Mouse (Mus musculus): ENCODE results near the gene Odc1. TPM values are rescaled to one million over a fixed set of nuclear protein-coding genes. Genes with fewer than 3 reads are reported as not detected.

Odc1 gene
- polyA plus RNA-seq (2015; fragmentation: Nextera tagmentation; extraction: Ambion mirVana) = 104 and 117 TPM in 2 replicates

DNA sequence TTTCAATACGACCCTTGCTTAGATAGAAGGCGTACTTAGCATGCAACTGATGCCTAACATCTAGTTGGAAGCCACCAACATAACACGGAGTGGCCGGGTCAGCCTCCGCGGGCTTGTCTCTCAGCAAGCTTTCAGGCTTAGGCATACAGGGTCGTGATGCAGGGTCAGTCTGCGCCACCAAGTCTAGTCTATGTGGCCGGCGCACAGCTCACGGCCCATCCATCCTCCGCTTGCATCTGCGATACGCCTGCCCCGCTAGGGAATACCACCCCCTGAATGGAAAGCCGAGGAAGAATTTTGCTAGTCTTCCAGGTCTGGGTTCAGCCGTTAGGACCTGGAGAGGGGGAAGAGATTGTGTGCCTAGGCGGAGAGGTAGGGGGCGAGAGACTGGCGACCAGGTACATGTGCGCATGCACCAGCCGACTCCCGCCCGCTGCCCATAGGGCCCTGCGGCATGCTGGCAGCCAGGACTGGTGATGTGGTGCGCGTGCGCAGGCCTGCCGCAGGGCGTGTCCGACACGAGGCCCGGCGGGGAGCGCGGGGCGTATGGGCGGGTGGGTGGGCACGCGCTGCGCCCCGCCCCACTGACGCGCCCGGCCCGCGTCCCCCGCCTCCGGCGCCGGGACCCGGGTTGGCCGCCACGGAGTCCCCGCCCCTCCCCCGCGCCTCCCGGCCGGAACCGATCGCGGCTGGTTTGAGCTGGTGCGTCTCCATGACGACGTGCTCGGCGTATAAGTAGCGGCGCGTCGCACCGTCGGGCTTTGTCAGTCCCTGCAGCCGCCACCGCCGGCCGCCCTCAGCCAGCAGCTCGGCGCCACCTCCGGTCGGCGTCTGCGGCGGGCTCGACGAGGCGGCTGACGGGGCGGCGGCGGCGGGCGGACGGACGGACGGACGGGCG is at the start of gene Odc1:
Gene Odc1, plus strand, starts transcription at position 586 of the 898 bp plus-strand sequence.
- under 1% methylated on average over 55 of the region's 98 CpGs for WGBS
- H3K27ac ChIP-seq (replicated peaks) = peak within 1 kb of the TSS; percentile 91
- H3K4me3 ChIP-seq (replicated peaks) = peak within 1 kb of the TSS; percentile 97
- H3K9ac ChIP-seq (replicated peaks) = peak within 1 kb of the TSS; percentile 79
- H3K36me3 ChIP-seq = peaks cover 23% of the 10 kb centered on the region
- H3K9me3 ChIP-seq (replicated peaks) = no peaks in the 10 kb centered on the region
- peak; percentile 97 for ATAC-seq (ENCODE audit: low FRiP score)
- H3K4me2 ChIP-seq = peak within 1 kb of the TSS; percentile 77
- peaks cover 25% of the 10 kb centered on the region for H3K4me1 ChIP-seq
- H3K27me3 ChIP-seq (replicated peaks) = 0 out of 2 replicates have a peak, but pooled peaks cover 2% of the 10 kb centered on the region

GRCm38 (mm10) chr12:17494809-17495208 is 49.8 kb upstream of the Odc1 start:
- H3K27me3 ChIP-seq (replicated peaks) = no peaks in the 10 kb centered on the region
- no peaks in the 10 kb centered on the region for H3K9me3 ChIP-seq (replicated peaks)

GRCm38 (mm10) chr12:17495858-17496451 is 48.6 kb upstream of the Odc1 start:
- Histone ChIP-seq H3K36me3 (no peaks in the 10 kb centered on the region), H3K27ac (replicated peaks) (no peak overlapping the region), H3K4me1 (peaks cover 12% of the 10 kb centered on the region), H3K4me3 (replicated peaks) (no peak overlapping the region), H3K4me2 (no peak overlapping the region), H3K9ac (replicated peaks) (no peak overlapping the region), H3K9me3 (replicated peaks) (no peaks in the 10 kb centered on the region), H3K27me3 (replicated peaks) (no peaks in the 10 kb centered on the region)
- WGBS = 23% methylated on average over 8 of the region's 8 CpGs
- ATAC-seq (ENCODE audit: low FRiP score) = peak; percentile 82

More at GRCm38 (mm10) chr12:17494809-17495208, 49.8 kb upstream of the Odc1 start:
- 50% methylated on average over 4 of the region's 4 CpGs for WGBS
- Histone ChIP-seq H3K9ac (replicated peaks) (no peak overlapping the region), H3K27ac (replicated peaks) (no peak overlapping the region), H3K4me1 (peaks cover 12% of the 10 kb centered on the region), H3K4me3 (replicated peaks) (no peak overlapping the region), H3K4me2 (no peak overlapping the region), H3K36me3 (no peaks in the 10 kb centered on the region)
- no peak for ATAC-seq (ENCODE audit: low FRiP score)

DNA sequence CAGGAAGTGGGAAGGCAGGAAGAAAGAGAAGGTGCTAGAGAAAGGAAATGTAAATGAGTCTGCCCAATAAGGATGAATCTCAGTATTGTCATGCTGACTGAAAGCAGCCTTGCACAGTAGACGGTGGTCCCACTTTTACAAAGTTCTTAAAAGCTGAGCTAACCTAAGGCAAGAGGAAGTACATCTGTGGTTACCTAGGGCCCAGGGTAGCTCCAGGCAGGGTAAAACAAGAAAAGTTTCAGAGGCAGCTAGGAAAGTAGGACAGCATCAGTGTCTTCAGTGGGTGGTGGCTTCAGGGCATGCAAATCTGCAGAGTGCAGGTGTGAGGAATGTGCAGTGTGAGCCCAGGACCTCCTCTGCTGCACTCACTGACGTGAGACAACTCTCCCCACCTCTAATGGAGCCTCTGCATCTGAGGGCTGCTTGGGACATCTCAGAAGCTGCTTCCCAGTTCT is 38.9 kb upstream of the Odc1 start:
- 27% methylated on average over 2 of the region's 2 CpGs for WGBS
- Histone ChIP-seq H3K27ac (replicated peaks) (no peak overlapping the region), H3K27me3 (replicated peaks) (no peaks in the 10 kb centered on the region), H3K4me2 (no peak overlapping the region), H3K36me3 (no peaks in the 10 kb centered on the region), H3K4me1 (no peaks in the 10 kb centered on the region), H3K4me3 (replicated peaks) (no peak overlapping the region), H3K9ac (replicated peaks) (no peak overlapping the region), H3K9me3 (replicated peaks) (no peaks in the 10 kb centered on the region)
- no peak for ATAC-seq (ENCODE audit: low FRiP score)

- H3K27me3 ChIP-seq (replicated peaks) = no peaks in the 10 kb centered on the region
- ATAC-seq (ENCODE audit: low FRiP score) = no peak
Observed at GRCm38 (mm10) chr12:17506117-17506993, 38.2 kb upstream of the Odc1 start.

DNA sequence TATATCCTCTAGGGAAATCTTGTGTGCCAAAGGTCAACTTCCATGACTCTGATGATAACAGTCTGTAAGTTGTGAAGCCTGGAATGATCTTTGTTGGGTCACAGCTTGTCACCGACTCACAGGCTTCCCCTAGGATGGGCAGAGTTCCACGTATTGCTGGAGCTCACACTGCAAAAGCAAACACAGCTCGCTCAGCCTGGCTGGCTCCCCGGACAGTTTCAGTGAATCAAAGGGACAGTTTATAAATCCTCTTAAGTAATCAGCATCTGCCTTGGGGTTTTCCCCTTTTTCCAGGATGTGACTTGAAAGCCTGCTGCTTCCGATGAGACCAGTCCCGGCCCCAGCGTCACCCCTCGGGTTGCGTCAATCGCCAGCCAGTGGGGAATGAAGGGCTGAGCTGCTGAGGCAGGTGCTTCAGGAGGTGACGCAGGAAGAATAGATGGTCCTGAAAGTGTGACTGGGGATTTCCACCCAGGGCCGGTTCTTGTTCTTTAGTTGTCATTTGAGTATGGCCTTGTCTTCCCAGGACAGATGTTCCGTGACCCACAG is 37.5 kb upstream of the Odc1 start:
- no peak overlapping the region for H3K4me2 ChIP-seq
- no peaks in the 10 kb centered on the region for H3K9me3 ChIP-seq (replicated peaks)
- no peaks in the 10 kb centered on the region for H3K36me3 ChIP-seq
- H3K4me1 ChIP-seq = no peaks in the 10 kb centered on the region
- 69% methylated on average over 13 of the region's 13 CpGs for WGBS
- H3K27me3 ChIP-seq (replicated peaks) = no peaks in the 10 kb centered on the region
- no peak for ATAC-seq (ENCODE audit: low FRiP score)
- H3K9ac ChIP-seq (replicated peaks) = no peak overlapping the region
- H3K4me3 ChIP-seq (replicated peaks) = no peak overlapping the region
- no peak overlapping the region for H3K27ac ChIP-seq (replicated peaks)

More at GRCm38 (mm10) chr12:17506117-17506993, 38.2 kb upstream of the Odc1 start:
- no peak overlapping the region for H3K9ac ChIP-seq (replicated peaks)
- H3K4me2 ChIP-seq = no peak overlapping the region
- no peaks in the 10 kb centered on the region for H3K36me3 ChIP-seq
- no peak overlapping the region for H3K4me3 ChIP-seq (replicated peaks)
- 60% methylated on average over 5 of the region's 5 CpGs for WGBS
- no peaks in the 10 kb centered on the region for H3K4me1 ChIP-seq
- no peak overlapping the region for H3K27ac ChIP-seq (replicated peaks)
- no peaks in the 10 kb centered on the region for H3K9me3 ChIP-seq (replicated peaks)

- Histone ChIP-seq H3K36me3 (no peaks in the 10 kb centered on the region), H3K9me3 (replicated peaks) (no peaks in the 10 kb centered on the region), H3K27me3 (replicated peaks) (no peaks in the 10 kb centered on the region), H3K9ac (replicated peaks) (no peak overlapping the region), H3K4me3 (replicated peaks) (no peak overlapping the region), H3K27ac (replicated peaks) (no peak overlapping the region), H3K4me1 (no peaks in the 10 kb centered on the region), H3K4me2 (no peak overlapping the region)
- no peak for ATAC-seq (ENCODE audit: low FRiP score)
- 88% methylated on average over 1 of the region's 1 CpGs for WGBS
Observed at GRCm38 (mm10) chr12:17509310-17509709, 35.3 kb upstream of the Odc1 start.

GRCm38 (mm10) chr12:17510158-17510557 is 34.4 kb upstream of the Odc1 start:
- no peaks in the 10 kb centered on the region for H3K9me3 ChIP-seq (replicated peaks)
- ATAC-seq (ENCODE audit: low FRiP score) = no peak
- H3K27ac ChIP-seq (replicated peaks) = no peak overlapping the region
- no peaks in the 10 kb centered on the region for H3K4me1 ChIP-seq
- no peaks in the 10 kb centered on the region for H3K27me3 ChIP-seq (replicated peaks)
- WGBS = 53% methylated on average over 12 of the region's 12 CpGs
- H3K4me3 ChIP-seq (replicated peaks) = no peak overlapping the region
- H3K9ac ChIP-seq (replicated peaks) = no peak overlapping the region
- no peaks in the 10 kb centered on the region for H3K36me3 ChIP-seq
- no peak overlapping the region for H3K4me2 ChIP-seq

- Histone ChIP-seq H3K4me1 (no peaks in the 10 kb centered on the region), H3K9me3 (replicated peaks) (no peaks in the 10 kb centered on the region), H3K4me3 (replicated peaks) (no peak overlapping the region), H3K4me2 (no peak overlapping the region), H3K9ac (replicated peaks) (no peak overlapping the region), H3K27me3 (replicated peaks) (no peaks in the 10 kb centered on the region), H3K36me3 (no peaks in the 10 kb centered on the region), H3K27ac (replicated peaks) (no peak overlapping the region)
- WGBS = 92% methylated on average over 6 of the region's 6 CpGs
- no peak for ATAC-seq (ENCODE audit: low FRiP score)
Observed at GRCm38 (mm10) chr12:17511019-17511418, 33.6 kb upstream of the Odc1 start.

GRCm38 (mm10) chr12:17529180-17529579 is 15.4 kb upstream of the Odc1 start:
- no peaks in the 10 kb centered on the region for H3K4me1 ChIP-seq
- no peak overlapping the region for H3K27ac ChIP-seq (replicated peaks)
- no peaks in the 10 kb centered on the region for H3K9me3 ChIP-seq (replicated peaks)
- H3K9ac ChIP-seq (replicated peaks) = no peak overlapping the region
- WGBS = 88% methylated on average over 3 of the region's 3 CpGs
- no peak for ATAC-seq (ENCODE audit: low FRiP score)
- H3K27me3 ChIP-seq (replicated peaks) = no peaks in the 10 kb centered on the region
- H3K4me3 ChIP-seq (replicated peaks) = no peak overlapping the region
- no peak overlapping the region for H3K4me2 ChIP-seq
- no peaks in the 10 kb centered on the region for H3K36me3 ChIP-seq

- no peaks in the 10 kb centered on the region for H3K4me1 ChIP-seq
- H3K36me3 ChIP-seq = no peaks in the 10 kb centered on the region
- WGBS = 79% methylated on average over 6 of the region's 6 CpGs
- no peak overlapping the region for H3K4me3 ChIP-seq (replicated peaks)
- no peak overlapping the region for H3K27ac ChIP-seq (replicated peaks)
- no peaks in the 10 kb centered on the region for H3K9me3 ChIP-seq (replicated peaks)
- no peak overlapping the region for H3K9ac ChIP-seq (replicated peaks)
- no peak for ATAC-seq (ENCODE audit: low FRiP score)
- no peaks in the 10 kb centered on the region for H3K27me3 ChIP-seq (replicated peaks)
- no peak overlapping the region for H3K4me2 ChIP-seq
Observed at GRCm38 (mm10) chr12:17529726-17530125, 14.9 kb upstream of the Odc1 start.

Data from neural tube, embryonic 15.5 days (tissue).